Mouse (Mus musculus) ovary, postnatal 14 days (tissue): ENCODE measurements around the gene Atp6v1g1.

Experiments
- DNase-seq: peaks from one replicate; pipeline ENCODE4 v3.0.0; 2022; ENCODE audit warnings: low spot score

The Atp6v1g1 gene

DNA sequence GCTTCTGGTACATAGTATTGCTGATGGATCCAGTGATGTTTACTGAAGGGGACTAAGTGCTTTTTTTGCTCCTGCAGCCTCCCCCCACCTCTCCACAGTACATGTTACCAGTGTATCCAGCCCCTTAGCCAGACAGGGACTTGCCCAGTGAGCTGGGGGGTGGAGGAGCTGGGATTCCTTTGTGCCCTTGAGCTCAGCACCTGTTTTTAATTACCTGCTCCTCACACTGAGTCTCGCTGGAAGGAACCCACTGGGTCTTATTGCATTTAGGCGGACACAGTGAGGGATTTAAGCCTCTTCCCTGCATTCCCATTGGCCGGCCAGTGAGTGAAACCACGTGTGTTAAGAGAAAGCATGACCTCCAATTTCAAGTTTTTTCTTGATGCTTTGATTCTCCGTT lies 38.0 kb downstream of the Atp6v1g1 start:
- DNase-seq, result no peak

DNA sequence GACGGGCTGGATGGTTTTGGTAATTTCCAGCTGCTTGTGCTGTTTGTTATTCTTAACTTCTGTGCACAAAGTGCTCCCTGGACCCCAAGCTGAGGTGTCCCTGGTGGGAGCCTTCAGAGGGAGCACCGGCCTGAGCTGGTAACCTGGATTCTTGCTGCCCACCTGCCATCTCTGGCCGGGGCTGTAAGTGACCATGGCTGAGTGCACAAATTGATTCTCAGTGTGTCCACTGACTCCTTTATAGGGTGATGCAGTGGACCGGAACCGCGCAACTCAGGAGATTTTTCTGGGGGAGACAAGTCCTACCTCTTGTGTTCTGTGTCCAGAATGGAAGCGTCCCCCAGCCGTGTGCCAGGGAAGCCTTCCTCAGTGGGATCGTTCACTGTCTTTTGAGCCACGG lies 40.6 kb downstream of the Atp6v1g1 start:
- no peak for DNase-seq

DNA sequence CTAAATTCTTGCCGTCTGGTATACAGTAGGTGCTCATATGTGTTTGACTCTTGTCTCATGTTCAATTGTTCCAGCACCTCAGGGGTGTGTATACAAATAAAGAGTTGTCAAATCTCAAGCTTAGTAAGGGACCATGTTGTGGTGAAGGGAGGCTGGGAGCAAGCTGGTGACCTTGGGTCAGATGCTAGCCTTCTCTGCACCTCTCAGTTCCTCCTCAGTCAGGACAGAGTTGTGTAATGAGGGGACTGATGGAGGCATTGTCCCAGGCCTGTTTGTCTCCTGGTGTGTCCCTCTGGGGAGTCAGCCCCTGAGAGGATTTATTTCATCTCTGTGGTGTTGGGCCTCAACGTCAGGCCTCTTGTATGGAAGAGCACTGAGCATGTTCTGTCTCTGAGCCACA lies 41.7 kb downstream of the Atp6v1g1 start:
- DNase-seq, result no peak

DNA sequence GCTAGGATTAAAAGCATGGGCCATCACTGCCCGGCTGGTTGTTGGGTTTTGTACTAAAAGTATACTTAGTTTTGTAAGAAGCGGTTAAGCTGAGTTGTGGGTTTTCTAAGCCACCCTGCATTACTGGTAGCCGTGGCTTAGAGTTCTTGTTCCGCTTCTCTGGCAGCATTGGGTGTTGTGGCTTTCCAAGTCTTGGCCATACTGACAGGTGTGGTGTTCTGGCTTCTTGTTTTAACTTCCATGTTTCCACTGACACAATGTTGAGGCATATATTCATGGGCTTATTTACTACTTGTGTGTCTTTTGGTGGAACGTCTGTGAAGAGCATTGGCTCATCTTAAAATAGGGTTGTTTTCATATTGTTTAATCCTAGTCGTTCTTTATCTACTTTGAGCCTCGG lies 45.4 kb downstream of the Atp6v1g1 start:
- no peak for DNase-seq

DNA sequence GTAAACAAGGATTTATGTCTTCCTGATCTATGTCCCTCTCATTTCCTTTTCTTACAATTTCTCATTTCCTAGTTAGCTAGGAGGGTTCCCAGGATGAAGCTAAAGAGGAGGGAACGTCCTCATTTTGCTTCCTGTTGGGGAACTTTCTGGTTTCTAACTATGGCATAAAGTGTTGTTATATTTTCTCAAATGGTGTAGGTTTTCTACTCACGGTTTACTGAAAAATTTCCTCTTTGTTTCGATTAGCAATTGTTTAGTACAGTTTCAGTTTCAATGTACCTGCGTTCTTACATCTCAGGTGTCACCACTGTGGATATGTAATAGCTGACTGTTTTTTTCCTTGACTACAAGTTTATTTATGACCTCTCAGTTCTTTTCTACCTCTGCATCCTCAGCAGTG lies 46.0 kb downstream of the Atp6v1g1 start:
- DNase-seq, result no peak

DNA sequence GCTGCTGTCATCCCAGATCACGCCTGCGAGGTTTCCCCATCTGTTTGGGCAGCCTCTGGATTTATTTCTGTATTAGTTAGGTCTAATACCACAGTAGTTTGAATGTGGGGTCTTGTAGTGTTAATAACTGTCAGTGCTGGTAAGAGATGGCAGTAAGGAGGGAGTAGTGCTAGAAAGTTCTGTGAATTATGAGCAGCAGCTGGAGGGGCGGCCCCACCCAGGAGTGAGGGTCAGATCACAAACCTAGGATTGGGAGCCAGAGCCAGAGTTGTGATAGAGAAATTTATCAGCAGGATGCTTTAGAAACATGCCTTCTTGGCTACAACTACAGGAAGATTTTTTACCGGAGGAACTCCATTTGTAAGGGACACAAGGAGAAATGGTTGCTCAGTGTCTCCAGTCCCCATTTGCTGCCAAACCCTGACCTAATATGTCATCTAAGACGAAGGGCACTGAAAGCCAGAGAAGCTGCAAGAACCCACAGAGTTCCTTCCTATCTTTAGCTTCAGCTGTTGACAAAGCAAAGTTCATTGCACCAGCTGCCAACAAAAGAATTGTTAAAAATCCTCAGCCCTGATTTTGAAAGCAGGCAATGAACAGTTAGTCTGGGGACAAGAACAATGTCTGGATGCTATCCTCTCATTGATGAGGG lies 50.0 kb downstream of the Atp6v1g1 start:
- no peak for DNase-seq

DNA sequence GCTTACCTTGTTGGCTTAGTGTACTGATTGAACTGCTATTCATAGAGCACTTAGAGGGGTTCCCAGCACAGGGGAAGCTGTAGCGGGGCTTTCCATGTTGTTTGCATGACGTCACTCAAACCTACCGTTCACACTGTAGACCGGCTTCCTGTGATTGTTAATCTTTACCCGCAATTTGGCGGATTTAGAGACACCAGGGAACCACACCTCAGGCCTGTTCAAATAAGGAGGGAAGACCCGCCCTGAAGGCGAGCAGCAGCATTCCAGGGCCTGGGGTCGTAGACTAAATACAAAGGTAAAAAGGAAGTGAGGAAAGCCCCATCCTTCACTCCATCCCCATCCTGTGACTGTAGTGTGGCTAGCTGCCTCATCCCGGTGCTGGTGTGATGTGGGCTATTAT lies 50.7 kb downstream of the Atp6v1g1 start:
- DNase-seq, result no peak

DNA sequence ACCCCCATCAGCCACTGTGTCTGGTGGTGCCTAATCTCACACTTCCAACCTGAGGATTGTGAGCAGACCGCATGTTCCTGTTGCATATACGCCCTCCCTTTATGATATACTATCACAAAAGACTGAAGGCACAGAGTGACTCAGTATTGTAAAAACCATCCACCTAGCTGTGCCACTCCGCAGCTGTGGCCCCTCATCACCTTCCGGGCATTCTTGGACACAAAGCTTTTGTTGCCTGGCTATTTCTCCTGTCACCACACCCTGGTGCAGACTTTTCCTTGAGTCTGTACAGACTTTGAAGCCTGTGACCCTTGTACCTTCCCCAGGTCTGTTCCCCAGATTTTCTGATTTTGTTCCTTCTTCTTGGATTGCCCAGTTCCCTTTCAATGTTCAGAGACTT lies 51.4 kb downstream of the Atp6v1g1 start:
- DNase-seq, result no peak
